Mouse (Mus musculus): ENCODE measurements around the gene Gabpb1.
A peak's percentile ranks its signal among the peaks of the same experiment; 100 is the strongest.
"Not testable (repeated sequence)": the region's sequence is repeated elsewhere in the genome, so short reads cannot be mapped to it uniquely, and the experiment has no call there.

Gabpb1 gene

DNA sequence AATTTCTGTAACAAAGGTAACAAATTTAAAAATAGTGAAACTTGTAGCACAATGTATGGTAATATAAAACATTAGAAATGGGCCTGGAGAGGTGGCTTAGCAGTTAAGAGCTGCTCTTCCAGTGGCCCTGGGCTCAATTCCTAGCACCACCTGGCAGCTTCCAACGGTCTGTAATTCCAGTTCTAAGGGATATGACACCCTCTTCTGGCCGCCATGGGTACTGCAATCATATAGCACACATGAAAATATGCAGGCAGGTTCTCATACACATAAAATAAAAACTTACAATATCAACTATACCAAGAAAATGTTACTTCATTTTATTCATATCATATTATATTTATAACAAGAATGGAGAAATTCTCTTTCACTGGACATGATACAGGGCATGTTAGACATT lies 35.8 kb downstream of the Gabpb1 start:
- DNase-seq (ENCODE audit: low read depth, low spot score), result peak; percentile 25

- no peak for DNase-seq (ENCODE audit: low read depth, low spot score)
Measured at GRCm38 (mm10) chr2:126635939-126636823, 40.0 kb downstream of the Gabpb1 start.

DNA sequence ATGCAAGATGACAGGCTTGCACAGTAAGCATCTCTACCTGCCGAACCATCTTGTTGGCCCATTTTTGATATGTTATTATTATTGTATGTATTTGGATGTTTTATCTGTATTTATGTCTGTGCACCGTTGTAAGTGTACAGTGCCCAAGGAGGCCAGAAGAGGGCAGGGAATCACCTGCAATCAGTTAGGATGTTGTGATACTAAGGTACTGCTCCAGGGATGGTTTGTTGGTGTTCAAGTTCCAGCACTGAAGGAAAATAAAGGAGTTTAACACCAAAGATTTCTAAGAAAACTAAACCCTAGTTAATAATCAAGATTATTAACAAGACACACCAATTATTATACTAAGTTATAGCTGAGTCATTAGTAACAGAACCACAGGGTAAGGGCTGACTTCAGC lies 43.0 kb downstream of the Gabpb1 start:
- DNase-seq (ENCODE audit: low read depth, low spot score), result no peak

DNA sequence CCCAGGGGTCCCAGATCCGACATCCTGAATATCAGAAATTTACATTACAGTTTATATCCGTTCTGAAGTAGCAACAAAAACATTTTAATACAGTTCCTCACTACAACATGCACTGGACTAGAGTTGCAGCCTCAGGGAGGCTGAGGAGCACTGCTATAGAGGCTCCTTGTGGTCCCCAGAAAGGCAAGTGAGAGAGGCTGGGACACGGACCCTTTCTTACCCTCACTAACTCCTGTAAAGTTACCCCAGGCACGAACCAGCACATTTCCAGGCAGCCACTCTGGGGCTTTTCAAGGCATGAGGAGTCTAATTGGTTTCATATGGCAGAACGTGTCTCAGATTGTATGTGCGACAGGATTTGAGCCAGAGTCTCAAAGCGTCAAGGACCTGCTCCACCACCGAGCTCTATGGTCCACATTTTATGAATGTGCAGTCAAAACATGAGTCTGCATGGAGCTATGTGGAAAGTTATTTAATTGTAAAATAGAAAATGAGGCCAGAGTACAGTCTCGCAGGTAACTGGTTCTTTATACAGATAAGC lies 47.6 kb downstream of the Gabpb1 start:
- no peak for DNase-seq (ENCODE audit: low read depth, low spot score)

- no peak for DNase-seq (ENCODE audit: low read depth, low spot score)
Measured at GRCm38 (mm10) chr2:126623138-126623537, 53.0 kb downstream of the Gabpb1 start.

GRCm38 (mm10) chr2:126622455-126622854 lies 53.7 kb downstream of the Gabpb1 start:
- no peak for DNase-seq (ENCODE audit: low read depth, low spot score)

GRCm38 (mm10) chr2:126619249-126619704 lies 56.9 kb downstream of the Gabpb1 start, which contains the start of gene Hdc:
Hdc (minus strand) TSS chr2:126619299.
- no peak for DNase-seq (ENCODE audit: low read depth, low spot score)

- no peak for DNase-seq (ENCODE audit: low read depth, low spot score)
Measured at GRCm38 (mm10) chr2:126618470-126619179, 57.5 kb downstream of the Gabpb1 start.

DNA sequence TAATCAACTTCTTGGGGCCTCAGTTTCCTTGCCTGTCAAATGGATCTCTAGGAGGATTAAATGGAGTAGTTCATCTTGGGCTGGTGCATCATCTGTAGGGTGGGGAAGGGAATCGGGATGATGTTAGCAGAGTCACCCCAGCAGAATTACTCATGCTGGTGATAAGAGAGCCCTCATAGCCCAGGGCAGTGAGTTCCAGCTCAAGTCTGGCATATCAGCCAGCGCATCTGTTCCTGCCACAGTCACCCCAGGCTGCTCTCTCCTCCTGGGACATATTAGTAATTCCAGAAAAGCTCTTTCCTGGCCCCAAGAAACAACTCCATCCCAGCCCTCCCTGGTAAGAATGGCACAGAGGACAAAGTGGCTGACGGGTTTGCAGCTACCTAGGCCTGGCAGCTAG lies 60.8 kb downstream of the Gabpb1 start:
- DNase-seq (ENCODE audit: low read depth, low spot score), result no peak

DNA sequence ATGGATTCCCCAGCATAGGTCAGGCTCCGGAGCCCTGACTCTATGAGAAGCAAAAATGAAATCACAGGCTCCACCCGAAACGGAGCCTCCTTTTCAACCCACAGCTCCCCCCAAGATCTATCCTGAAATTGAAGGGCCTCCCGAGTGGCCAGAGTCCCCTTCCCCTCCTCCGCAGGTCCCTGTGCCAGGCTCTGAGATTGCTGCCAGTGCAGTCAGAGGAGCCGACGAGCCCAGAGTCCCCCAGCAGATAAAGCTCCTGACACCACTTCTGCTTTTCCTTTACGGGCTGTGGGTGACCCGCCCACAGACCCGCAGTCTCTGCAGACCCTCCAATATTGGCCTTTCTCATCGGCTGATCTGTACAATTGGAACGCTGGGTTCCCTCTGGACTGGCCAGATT lies 66.5 kb downstream of the Gabpb1 start:
- DNase-seq (ENCODE audit: low read depth, low spot score), result not testable (repeated sequence)

DNA sequence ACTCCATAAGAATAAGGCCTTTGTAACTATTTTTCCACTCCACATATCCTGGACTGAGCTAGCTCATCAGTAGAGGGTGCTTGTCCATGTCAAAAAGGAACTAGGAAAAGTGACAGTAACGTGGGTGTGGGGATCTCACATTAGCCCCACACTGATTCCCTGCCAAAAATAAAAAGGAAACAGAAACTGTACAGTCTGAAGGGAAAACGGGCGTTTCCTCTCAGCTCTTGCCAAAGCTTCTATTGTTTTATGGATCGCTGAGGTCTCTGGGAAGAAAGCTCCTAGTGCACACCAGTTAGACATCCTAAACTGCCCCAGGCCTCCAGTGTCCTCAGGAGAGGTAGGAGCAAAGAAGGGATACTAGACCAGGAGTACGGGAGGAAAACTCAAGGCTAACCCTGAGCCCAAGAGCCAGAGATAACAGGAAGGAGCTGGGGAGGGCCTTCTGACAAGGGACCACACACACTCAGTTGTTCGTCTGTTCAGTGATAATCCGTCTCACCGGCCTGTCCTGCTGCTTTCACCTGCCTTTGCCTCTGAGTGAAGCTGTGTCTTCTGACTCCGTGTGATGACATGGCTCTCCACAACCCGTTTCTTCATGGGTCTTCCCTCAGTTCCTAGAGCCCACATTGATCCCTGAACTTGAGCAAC lies 68.5 kb downstream of the Gabpb1 start:
- DNase-seq (ENCODE audit: low read depth, low spot score), result no peak

- no peak for DNase-seq (ENCODE audit: low read depth, low spot score)
Measured at GRCm38 (mm10) chr2:126606688-126607062, 69.5 kb downstream of the Gabpb1 start.

DNA sequence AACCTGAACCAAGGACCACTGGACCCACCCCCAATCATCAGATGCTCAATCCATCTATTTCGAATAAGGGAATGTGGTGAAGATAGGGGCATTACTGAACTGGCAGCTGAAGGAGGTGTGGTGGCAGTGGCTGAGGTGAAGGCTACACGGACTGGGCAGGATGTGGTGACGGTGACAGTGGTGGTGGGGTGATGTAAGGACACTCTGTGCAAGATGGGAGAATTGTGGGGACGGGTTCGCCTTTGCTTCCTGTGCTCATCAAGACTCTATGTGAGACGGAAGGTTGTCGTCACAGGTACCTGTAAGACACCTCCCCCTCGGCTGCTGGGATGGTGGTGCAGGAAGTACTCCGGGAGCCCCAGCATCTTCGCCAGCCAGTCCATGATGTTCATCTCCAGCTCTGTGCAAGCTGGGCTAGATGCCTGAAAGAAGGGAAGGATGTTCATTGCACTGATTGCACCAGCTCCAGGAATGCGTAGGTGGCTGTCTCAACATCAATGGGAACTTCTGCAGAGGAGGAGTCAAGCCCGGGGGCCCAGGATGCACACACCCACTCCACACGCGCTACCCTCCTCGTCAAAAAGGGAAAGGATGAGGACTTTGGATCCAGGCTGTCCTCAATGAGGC lies 70.0 kb downstream of the Gabpb1 start:
- DNase-seq (ENCODE audit: low read depth, low spot score), result no peak

GRCm38 (mm10) chr2:126601918-126602600 lies 74.1 kb downstream of the Gabpb1 start:
- no peak for DNase-seq (ENCODE audit: low read depth, low spot score)

GRCm38 (mm10) chr2:126600533-126600932 lies 75.6 kb downstream of the Gabpb1 start:
- DNase-seq (ENCODE audit: low read depth, low spot score), result no peak

- peak; percentile 51 for DNase-seq (ENCODE audit: low read depth, low spot score)
Measured at GRCm38 (mm10) chr2:126599005-126599404, 77.1 kb downstream of the Gabpb1 start.

DNA sequence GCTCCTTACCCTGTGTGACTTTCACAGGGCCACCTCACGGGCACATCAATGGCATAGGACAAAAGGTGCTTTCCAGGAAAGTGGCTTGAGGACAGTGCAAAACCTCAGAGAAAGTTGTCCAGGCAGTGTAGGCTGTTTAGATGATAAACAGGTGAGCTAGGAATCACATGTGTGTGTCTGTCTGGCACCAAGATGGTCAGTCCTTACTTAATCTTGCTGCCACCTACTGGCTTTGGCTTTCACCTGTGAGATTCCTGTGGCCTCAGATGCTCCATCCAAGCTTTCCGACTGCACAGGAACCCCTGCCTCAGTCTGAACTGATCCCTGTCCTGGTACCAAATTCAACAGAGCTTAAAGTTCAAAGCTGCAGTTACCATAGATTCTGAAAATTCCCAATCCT lies 77.8 kb downstream of the Gabpb1 start:
- no peak for DNase-seq (ENCODE audit: low read depth, low spot score)

- DNase-seq (ENCODE audit: low read depth, low spot score), result no peak
Measured at GRCm38 (mm10) chr2:126597279-126598241, 78.6 kb downstream of the Gabpb1 start.

DNA sequence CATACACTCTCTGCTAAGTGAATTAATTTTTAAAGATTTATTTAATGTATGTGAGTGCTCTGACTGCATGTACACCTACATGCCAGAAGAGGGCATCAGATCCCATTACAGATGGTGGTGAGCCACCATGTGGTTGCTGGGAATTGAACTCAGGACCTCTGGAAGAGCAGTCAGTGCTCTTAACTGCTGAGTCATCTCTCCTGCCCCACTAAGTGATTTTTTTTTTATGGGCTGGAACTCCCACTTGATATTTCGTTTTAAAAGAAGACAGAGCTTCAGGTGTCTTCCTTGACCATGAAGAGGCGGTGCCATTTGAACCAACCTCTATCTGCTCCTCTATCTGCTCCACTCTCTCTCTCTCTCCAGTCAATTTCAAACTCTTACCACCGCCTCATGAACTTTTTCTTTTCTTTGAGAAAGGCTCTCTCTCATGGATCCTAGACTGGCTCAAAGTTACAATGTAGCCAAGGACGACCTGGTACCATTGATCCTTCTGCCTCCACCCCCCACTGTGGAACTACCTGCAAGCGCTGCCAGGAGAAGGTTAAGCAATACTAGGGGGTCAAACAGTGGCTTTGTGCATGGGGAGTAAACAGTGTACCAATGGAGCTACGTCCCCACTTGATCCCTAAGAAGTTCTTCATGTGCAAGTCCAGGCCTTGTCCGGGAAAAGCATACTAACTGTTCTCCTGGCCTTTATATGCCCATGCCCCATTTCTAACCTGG lies 79.6 kb downstream of the Gabpb1 start:
- no peak for DNase-seq (ENCODE audit: low read depth, low spot score)

Measured in ES-CJ7 (cell line).